Mouse (Mus musculus) neural tube, embryonic 14.5 days (tissue): ENCODE measurements around the gene Jmjd1c. TPM values are rescaled to one million over a fixed set of nuclear protein-coding genes. Genes with fewer than 3 reads are reported as not detected.

Source experiments
- ATAC-seq: fragments of 200-750 bp; cut with Nextera tagmentation; 2 replicates; pipeline ENCODE4 v1.8.0; 2017; ENCODE audit warnings: low read depth, mild to moderate bottlenecking, moderate TSS enrichment, moderate library complexity
- H3K27ac ChIP-seq: fragments of 300-500 bp; sonication (generic); 2 replicates; pipeline ENCODE4 v1.5.1; 2014; ENCODE audit warnings: low read depth, mild to moderate bottlenecking, control low read depth, low read length, moderate library complexity, mixed read lengths
- H3K27me3 ChIP-seq: fragments of 300-500 bp; sonication (generic); 2 replicates; pipeline ENCODE4 v1.6.1; 2014; ENCODE audit warnings: low read length; ENCODE audit not compliant: control insufficient read depth, insufficient read depth
- H3K36me3 ChIP-seq: fragments of 300-500 bp; sonication (generic); 2 replicates; pipeline ENCODE4 v1.6.1; 2014; ENCODE audit warnings: low read length, mixed read lengths; ENCODE audit not compliant: control insufficient read depth, insufficient read depth
- H3K4me1 ChIP-seq: fragments of 300-500 bp; sonication (generic); 2 replicates; pipeline ENCODE4 v1.6.1; 2014; ENCODE audit warnings: low read length; ENCODE audit not compliant: control insufficient read depth, insufficient read depth
- H3K4me2 ChIP-seq: fragments of 300-500 bp; sonication (generic); 2 replicates; pipeline ENCODE4 v1.6.1; 2014; ENCODE audit warnings: mild to moderate bottlenecking, low read depth, low read length, control low read depth
- H3K4me3 ChIP-seq: fragments of 300-500 bp; sonication (generic); 2 replicates; pipeline ENCODE4 v1.5.1; 2014; ENCODE audit warnings: low read depth, low read length, control low read depth, mixed read lengths
- H3K9ac ChIP-seq: fragments of 300-500 bp; sonication (generic); replicated peaks from 2 replicates; pipeline ENCODE4 v1.6.1; 2014; ENCODE audit warnings: low read depth, mild to moderate bottlenecking, control low read depth, low read length, mixed read lengths
- H3K9me3 ChIP-seq: fragments of 300-500 bp; sonication (generic); 2 replicates; pipeline ENCODE4 v1.6.1; 2016; ENCODE audit warnings: low read length; ENCODE audit not compliant: control insufficient read depth
- WGBS: fragments of 180-500 bp; shearing (Covaris S2); extraction: QIAGEN DNeasy Blood & Tissue Kit; methylation state at CpG from one replicate; pipeline ENCODE4 v1.1.7; 2014; 5-methylcytosine and 5-hydroxymethylcytosine counted together
- polyA plus RNA-seq: library from polyadenylated mRNA; unstranded; fragments of >200 nt; fragmentation: Nextera tagmentation; extraction: Ambion mirVana; gene quantifications from 2 replicates; pipeline ENCODE4 v1.2.1, GENCODE M21; 2014

Gene Jmjd1c
- polyA plus RNA-seq, 1 experiment from 2014 or later = 67.0 TPM

DNA sequence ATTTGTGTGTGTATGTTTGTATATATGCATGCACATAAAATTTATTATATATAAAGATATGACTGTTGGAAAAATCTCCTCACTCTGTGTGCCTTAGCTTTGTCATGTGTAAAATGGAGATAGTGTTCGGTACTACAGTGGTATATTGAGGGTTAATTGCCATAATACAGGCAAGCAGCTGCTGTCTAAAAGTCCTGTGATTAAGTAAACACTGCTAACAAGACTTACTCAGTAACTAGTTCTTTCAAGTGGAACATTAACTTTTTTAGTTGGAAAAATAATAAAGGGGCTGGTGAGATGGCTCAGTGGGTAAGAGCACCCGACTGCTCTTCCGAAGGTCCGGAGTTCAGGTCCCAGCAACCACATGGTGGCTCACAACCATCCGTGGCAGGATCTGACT lies 116.1 kb downstream of the Jmjd1c start:
- no peak overlapping the region for H3K9ac ChIP-seq
- no peaks in the 10 kb centered on the region for H3K36me3 ChIP-seq
- no peaks in the 10 kb centered on the region for H3K9me3 ChIP-seq
- no peak overlapping the region for H3K4me2 ChIP-seq
- 99% methylated on average over 5 of the region's 5 CpGs for WGBS
- no peak for ATAC-seq
- H3K4me3 ChIP-seq = no peak overlapping the region
- no peak overlapping the region for H3K27ac ChIP-seq
- no peaks in the 10 kb centered on the region for H3K4me1 ChIP-seq
- no peaks in the 10 kb centered on the region for H3K27me3 ChIP-seq

DNA sequence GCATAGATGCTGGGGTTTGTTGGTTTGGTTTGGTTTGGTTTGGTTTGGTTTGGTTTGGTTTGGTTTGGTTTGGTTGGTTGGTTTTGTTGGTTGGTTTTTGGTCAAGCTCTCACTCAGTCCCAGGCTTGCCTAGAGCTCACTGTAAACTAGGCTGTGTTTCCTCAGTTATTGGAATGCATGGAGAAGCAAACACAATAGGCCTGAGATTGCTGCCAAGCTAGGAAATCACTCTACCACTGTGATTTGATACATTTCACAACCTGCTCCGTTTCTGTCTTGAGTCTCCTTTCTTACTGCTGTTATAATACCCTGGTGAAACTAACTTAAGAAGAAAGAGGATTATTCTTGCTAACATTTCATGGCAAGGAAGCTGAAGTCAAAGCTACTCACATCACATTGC lies 117.8 kb downstream of the Jmjd1c start:
- WGBS = 48% methylated on average over 1 of the region's 1 CpGs
- no peaks in the 10 kb centered on the region for H3K27me3 ChIP-seq
- no peaks in the 10 kb centered on the region for H3K9me3 ChIP-seq
- H3K27ac ChIP-seq = no peak overlapping the region
- H3K36me3 ChIP-seq = peaks cover 3% of the 10 kb centered on the region; the same call in 1 of the 2 replicates
- no peak overlapping the region for H3K4me2 ChIP-seq
- no peak overlapping the region for H3K9ac ChIP-seq
- no peaks in the 10 kb centered on the region for H3K4me1 ChIP-seq
- H3K4me3 ChIP-seq = no peak overlapping the region
- no peak for ATAC-seq

DNA sequence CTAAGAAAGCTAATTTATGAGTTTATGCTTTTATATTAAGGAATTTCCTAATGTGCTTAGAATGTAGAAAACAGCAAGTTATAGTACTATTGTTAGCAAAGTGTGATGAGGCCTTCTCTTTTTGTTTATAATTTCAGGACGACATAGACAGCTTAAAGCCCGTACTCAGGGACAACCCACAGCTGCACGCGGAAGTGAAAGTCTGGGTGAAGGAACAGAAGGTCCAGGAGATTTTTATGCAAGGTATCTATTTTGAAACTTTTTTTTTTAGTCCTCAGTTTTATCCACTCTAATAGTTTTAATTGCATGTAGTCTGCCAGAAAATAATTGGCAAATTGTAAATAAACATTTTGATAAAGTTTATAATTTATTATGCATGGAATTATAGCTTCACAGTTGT lies 119.2 kb downstream of the Jmjd1c start:
- Histone ChIP-seq H3K4me1 (no peaks in the 10 kb centered on the region), H3K27ac (no peak overlapping the region), H3K4me2 (no peak overlapping the region), H3K4me3 (no peak overlapping the region), H3K36me3 (peaks cover 17% of the 10 kb centered on the region), H3K9ac (no peak overlapping the region), H3K27me3 (no peaks in the 10 kb centered on the region), H3K9me3 (no peaks in the 10 kb centered on the region)
- ATAC-seq = no peak
- WGBS = 90% methylated on average over 4 of the region's 4 CpGs

DNA sequence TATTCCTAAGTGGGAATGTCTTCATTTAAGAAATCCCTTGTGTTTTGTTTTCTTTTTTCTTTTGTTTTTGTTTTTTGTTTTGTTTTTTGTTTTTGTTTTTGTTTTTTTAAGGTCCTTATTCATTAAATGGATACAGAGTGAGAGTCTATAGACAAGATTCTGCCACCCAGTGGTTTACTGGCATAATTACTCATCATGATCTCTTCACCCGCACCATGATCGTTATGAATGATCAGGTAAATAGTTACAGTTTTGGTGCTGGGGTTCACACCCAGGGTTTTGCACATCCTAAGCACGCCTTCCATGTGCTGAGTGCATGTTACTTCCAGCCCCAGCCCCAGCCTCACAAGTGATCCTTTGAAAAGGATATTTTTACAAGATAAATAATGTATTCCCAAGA lies 120.9 kb downstream of the Jmjd1c start:
- Histone ChIP-seq H3K4me1 (no peaks in the 10 kb centered on the region), H3K4me2 (no peak overlapping the region), H3K4me3 (no peak overlapping the region), H3K27me3 (no peaks in the 10 kb centered on the region), H3K9ac (no peak overlapping the region), H3K9me3 (no peaks in the 10 kb centered on the region), H3K27ac (no peak overlapping the region), H3K36me3 (peaks cover 25% of the 10 kb centered on the region)
- 88% methylated on average over 3 of the region's 3 CpGs for WGBS
- ATAC-seq = no peak

DNA sequence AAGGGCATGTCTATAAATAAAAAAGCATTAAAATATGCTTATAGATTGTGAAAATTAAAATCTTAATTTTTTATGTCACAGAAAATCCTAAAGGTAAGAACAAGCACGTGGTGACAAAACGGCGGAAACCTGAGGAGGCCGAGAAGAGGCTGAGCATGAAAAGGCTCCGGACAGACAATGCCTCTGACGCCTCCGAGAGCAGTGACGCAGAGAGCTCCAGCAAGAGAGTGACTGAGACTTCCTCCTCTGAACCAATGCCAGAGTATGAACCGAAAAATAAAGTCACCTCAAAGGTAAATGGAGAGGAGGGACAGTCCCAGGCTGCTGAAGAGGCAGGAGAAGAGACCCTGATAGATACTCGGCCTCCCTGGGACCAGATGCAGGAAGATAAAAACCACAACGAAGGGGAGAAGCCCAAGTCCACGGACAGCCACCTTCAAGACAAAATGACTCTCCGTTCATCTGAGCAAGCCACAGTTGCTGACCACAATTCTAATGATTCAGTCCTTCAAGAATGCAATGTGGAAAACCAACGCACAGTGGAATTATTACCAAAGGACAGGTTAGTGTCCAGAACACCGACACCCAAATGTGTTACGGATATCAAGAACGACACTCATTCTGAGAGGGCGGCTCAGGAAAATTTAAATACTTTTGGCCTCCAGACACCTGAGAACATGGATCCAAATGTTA lies 123.1 kb downstream of the Jmjd1c start:
- Histone ChIP-seq H3K9me3 (no peaks in the 10 kb centered on the region), H3K9ac (no peak overlapping the region), H3K4me1 (no peaks in the 10 kb centered on the region), H3K4me2 (no peak overlapping the region), H3K4me3 (no peak overlapping the region), H3K36me3 (peaks cover 25% of the 10 kb centered on the region), H3K27me3 (no peaks in the 10 kb centered on the region), H3K27ac (no peak overlapping the region)
- whole genome bisulfite sequencing = 96% methylated on average over 18 of the region's 18 CpGs
- no peak for ATAC-seq

DNA sequence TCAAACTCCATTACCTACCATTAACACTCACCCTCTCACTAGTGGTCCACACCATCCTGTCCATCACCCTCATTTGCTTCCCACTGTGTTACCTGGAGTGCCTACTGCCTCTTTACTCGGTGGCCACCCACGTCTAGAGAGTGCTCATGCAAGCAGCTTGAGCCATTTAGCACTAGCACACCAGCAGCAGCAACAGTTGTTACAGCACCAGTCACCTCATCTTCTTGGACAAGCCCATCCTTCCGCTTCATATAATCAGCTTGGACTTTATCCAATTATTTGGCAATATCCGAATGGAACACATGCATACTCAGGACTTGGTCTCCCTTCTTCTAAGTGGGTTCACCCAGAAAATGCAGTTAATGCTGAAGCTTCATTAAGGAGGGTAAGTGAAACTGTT lies 124.3 kb downstream of the Jmjd1c start:
- Histone ChIP-seq H3K36me3 (peaks cover 32% of the 10 kb centered on the region), H3K9ac (no peak overlapping the region), H3K4me2 (no peak overlapping the region), H3K27me3 (no peaks in the 10 kb centered on the region), H3K27ac (no peak overlapping the region), H3K4me1 (no peaks in the 10 kb centered on the region), H3K4me3 (no peak overlapping the region), H3K9me3 (no peaks in the 10 kb centered on the region)
- no peak for ATAC-seq
- WGBS = 88% methylated on average over 4 of the region's 4 CpGs

DNA sequence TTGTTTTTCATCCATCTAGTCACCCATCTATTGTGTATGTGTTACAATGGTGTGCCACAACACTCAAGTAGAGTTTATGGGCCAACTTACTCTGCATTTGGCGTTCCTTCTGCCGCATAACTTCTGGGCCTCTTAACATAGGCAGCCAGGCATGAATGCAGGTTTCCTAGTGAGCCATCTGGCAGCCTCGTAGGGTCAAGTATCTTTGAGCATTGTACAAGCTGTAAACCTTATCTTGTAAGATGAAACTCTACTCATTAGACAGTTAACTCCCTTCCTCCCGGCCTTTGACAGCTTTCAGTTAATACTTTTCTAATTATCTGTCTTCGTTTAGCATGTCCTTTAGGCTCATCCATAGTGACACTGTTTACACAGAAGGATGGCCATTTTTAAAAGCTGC lies 125.4 kb downstream of the Jmjd1c start:
- H3K9ac ChIP-seq = no peak overlapping the region
- no peak overlapping the region for H3K4me3 ChIP-seq
- no peak overlapping the region for H3K4me2 ChIP-seq
- no peaks in the 10 kb centered on the region for H3K9me3 ChIP-seq
- H3K4me1 ChIP-seq = no peaks in the 10 kb centered on the region
- no peak overlapping the region for H3K27ac ChIP-seq
- H3K36me3 ChIP-seq = peaks cover 34% of the 10 kb centered on the region
- WGBS = 47% methylated on average over 5 of the region's 5 CpGs
- H3K27me3 ChIP-seq = no peaks in the 10 kb centered on the region
- no peak for ATAC-seq

DNA sequence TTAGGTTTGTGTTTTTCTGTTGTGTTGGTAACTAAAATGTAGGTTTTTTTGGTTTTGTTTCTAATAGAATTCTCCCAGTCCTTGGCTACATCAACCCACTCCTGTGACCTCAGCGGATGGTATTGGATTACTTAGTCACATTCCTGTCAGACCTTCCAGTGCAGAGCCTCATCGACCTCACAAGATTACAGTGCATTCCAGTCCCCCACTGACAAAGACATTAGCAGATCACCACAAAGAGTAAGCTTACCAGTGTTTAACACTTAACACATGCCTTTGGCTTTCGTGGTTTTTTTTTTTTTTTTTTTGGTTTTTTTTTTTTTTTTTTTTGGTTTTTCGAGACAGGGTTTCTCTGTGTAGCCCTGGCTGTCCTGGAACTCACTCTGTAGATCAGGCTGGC lies 128.0 kb downstream of the Jmjd1c start:
- H3K9ac ChIP-seq = no peak overlapping the region
- no peak for ATAC-seq
- no peak overlapping the region for H3K27ac ChIP-seq
- 90% methylated on average over 3 of the region's 4 CpGs for WGBS
- H3K36me3 ChIP-seq = peaks cover 33% of the 10 kb centered on the region
- no peaks in the 10 kb centered on the region for H3K4me1 ChIP-seq
- H3K9me3 ChIP-seq = no peaks in the 10 kb centered on the region
- H3K4me3 ChIP-seq = no peak overlapping the region
- H3K4me2 ChIP-seq = no peak overlapping the region
- no peaks in the 10 kb centered on the region for H3K27me3 ChIP-seq

DNA sequence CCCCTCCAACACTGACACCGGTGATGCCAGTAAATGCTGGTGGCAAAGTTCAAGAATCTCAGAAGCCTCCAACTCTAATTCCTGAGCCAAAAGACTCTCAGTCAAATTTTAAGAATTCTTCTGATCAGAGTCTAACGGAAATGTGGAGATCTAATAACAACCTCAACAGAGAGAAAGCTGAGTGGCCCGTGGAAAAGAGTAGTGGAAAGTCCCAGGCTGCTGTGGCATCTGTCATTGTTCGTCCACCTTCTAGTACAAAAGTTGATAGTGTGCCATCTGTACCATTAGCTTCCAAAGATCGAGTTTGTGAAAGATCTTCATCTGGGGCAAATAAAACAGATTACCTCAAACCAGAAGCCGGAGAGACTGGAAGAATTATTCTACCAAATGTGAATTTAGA lies 129.6 kb downstream of the Jmjd1c start:
- H3K9ac ChIP-seq = no peak overlapping the region
- no peak overlapping the region for H3K27ac ChIP-seq
- no peaks in the 10 kb centered on the region for H3K4me1 ChIP-seq
- no peak overlapping the region for H3K4me3 ChIP-seq
- ATAC-seq = no peak
- 92% methylated on average over 6 of the region's 6 CpGs for WGBS
- H3K27me3 ChIP-seq = no peaks in the 10 kb centered on the region
- H3K36me3 ChIP-seq = peaks cover 25% of the 10 kb centered on the region
- no peaks in the 10 kb centered on the region for H3K9me3 ChIP-seq
- no peak overlapping the region for H3K4me2 ChIP-seq
